Mouse (Mus musculus) C2C12 (cell line): Measurements from ENCODE around the gene Efhd2. TPM values are rescaled to one million over a fixed set of nuclear protein-coding genes. Genes with fewer than 3 reads are reported as not detected.

Experiments
- H3K27me3 ChIP-seq: one replicate; pipeline ENCODE4 v1.6.1; 2011; ENCODE audit not compliant: control insufficient read depth, insufficient read depth, insufficient read length
- H3K36me3 ChIP-seq: one replicate; pipeline ENCODE4 v1.6.1; 2011; ENCODE audit not compliant: control insufficient read depth, insufficient read depth
- H3K4me3 ChIP-seq: one replicate; pipeline ENCODE4 v1.5.1; 2011; ENCODE audit warnings: mild to moderate bottlenecking, control low read depth; ENCODE audit not compliant: poor library complexity, insufficient read depth, severe bottlenecking
- H3K79me2 ChIP-seq: one replicate; pipeline ENCODE4 v1.6.1; 2011; ENCODE audit not compliant: control insufficient read depth, insufficient read depth
- H3K79me3 ChIP-seq: one replicate; pipeline ENCODE4 v1.6.1; 2011; ENCODE audit warnings: low read depth, control low read depth
- H3ac ChIP-seq: one replicate; pipeline ENCODE3; 2011; ENCODE audit warnings: low read depth; ENCODE audit not compliant: control insufficient read depth, insufficient read length
- CEBPB ChIP-seq: IDR thresholded peaks from one replicate; pipeline ENCODE4 v1.6.1; 2011; ENCODE audit warnings: low read depth, mild to moderate bottlenecking, control low read depth, moderate library complexity
- CTCF ChIP-seq: IDR thresholded peaks from one replicate; pipeline ENCODE4 v1.5.1; 2011; ENCODE audit not compliant: control insufficient read depth, insufficient read depth, insufficient read length
- FOSL1 ChIP-seq: IDR thresholded peaks from one replicate; pipeline ENCODE4 v1.8.0; 2011; ENCODE audit warnings: mild to moderate bottlenecking, low read length; ENCODE audit not compliant: poor library complexity, insufficient read depth, severe bottlenecking
- MAX ChIP-seq: IDR thresholded peaks from one replicate; pipeline ENCODE4 v1.6.1; 2011; ENCODE audit warnings: mild to moderate bottlenecking, control low read depth
- MYOD1 ChIP-seq: IDR thresholded peaks from one replicate; pipeline ENCODE4 v1.6.1; 2011; ENCODE audit warnings: low read depth; ENCODE audit not compliant: control insufficient read depth, insufficient read length
- MYOG ChIP-seq: IDR thresholded peaks from one replicate; pipeline ENCODE4 v1.6.1; 2011; ENCODE audit not compliant: control insufficient read depth, insufficient read length; ENCODE audit errors: extremely low read depth
- USF1 ChIP-seq: IDR thresholded peaks from one replicate; pipeline ENCODE4 v1.6.1; 2011; ENCODE audit warnings: low read depth, mild to moderate bottlenecking, control low read depth, moderate library complexity
- polyA plus RNA-seq: library from polyadenylated mRNA; unstranded; fragments of >200 nt; fragmentation: generic; extraction: Trizol; gene quantifications from one replicate; pipeline ENCODE4 v1.2.1, GENCODE M21; 2012; ENCODE audit warnings: missing spikeins

Gene Efhd2
- polyA plus RNA-seq, 1 experiment: 45.1 TPM

GRCm38 (mm10) chr4:141845999-141846398 lies 28.7 kb downstream of the Efhd2 start, which contains the start of gene Ctrc:
Gene Ctrc, minus strand, starts transcription at chr4:141846359.
- Histone ChIP-seq H3K79me3 (no peaks in the 10 kb centered on the region), H3K27me3 (peaks cover 15% of the 10 kb centered on the region), H3K36me3 (no peaks in the 10 kb centered on the region), H3ac (no peak within 1 kb of the TSS), H3K79me2 (no peaks in the 10 kb centered on the region), H3K4me3 (no peak within 1 kb of the TSS)
- TF ChIP-seq MYOD1 (no peak), MAX (no peak), CTCF (no peak), CEBPB (no peak), USF1 (no peak), MYOG (no peak)

DNA sequence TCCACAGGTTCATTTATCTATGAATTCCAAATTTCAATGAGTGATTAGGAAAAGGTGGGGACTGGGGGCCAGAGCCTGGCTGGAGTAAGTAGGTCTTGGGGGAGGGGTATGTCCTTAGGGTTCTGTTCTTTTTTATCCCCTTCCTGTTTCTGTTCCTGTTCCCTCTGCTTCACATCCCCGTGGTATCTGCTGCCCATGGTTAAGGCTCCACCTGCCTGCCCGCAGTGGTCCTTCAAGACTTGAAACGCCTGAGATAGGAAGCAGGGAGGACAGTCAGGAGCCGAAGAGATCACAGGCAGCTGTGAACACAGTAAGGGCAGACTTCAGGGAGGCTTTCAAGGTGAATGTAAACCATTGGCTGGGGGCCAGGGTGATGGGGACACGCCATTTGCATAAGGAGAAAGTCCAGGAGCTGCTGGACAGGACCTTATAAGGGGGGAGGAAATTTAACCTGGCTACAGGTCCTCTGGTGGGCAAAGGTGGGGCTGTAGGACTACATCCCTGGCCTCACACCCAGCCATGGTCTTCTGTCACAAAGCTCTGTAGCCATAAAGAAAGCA lies 40.1 kb downstream of the Efhd2 start:
- Histone ChIP-seq H3K79me2 (no peaks in the 10 kb centered on the region), H3K79me3 (no peaks in the 10 kb centered on the region)
- no peak for TF ChIP-seq CEBPB
- TF ChIP-seq MAX: no peak
- no peak for TF ChIP-seq USF1
- TF ChIP-seq MYOD1: no peak

GRCm38 (mm10) chr4:141833911-141834310 lies 40.8 kb downstream of the Efhd2 start:
- H3K79me3 ChIP-seq: no peaks in the 10 kb centered on the region
- no peak overlapping the region for H3K4me3 ChIP-seq
- H3ac ChIP-seq: no peak overlapping the region
- H3K27me3 ChIP-seq: no peaks in the 10 kb centered on the region
- H3K79me2 ChIP-seq: no peaks in the 10 kb centered on the region
- TF ChIP-seq MAX: no peak
- TF ChIP-seq MYOG: no peak
- TF ChIP-seq USF1: no peak
- no peak for TF ChIP-seq CTCF
- no peak for TF ChIP-seq FOSL1
- TF ChIP-seq MYOD1: no peak
- TF ChIP-seq CEBPB: no peak
- H3K36me3 ChIP-seq: no peaks in the 10 kb centered on the region

More for the DNA sequence above, 40.1 kb downstream of the Efhd2 start:
- no peaks in the 10 kb centered on the region for H3K27me3 ChIP-seq
- no peak overlapping the region for H3ac ChIP-seq
- no peak overlapping the region for H3K4me3 ChIP-seq
- H3K36me3 ChIP-seq: no peaks in the 10 kb centered on the region

DNA sequence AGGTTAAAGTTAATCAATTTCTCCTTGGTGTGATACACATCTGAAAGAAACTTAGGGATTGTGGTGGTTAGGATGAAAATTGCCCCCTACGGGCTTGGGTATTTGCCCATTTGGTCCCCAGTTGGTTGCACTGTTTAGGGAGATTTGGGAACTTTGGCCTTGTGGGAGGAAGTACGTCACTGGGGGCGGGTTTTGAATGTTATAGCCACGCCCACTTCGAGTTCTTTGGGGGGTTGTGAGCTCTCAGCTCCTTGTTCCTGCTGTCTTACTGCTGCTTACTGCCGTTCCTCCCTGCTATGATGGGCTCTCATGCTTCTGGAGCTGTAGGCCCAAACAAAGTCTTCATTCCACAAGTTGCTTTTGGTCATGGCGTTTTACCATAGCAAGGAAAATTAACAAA lies 43.4 kb downstream of the Efhd2 start:
- Histone ChIP-seq H3K4me3 (no peak overlapping the region), H3K79me3 (no peaks in the 10 kb centered on the region), H3K79me2 (no peaks in the 10 kb centered on the region), H3ac (no peak overlapping the region), H3K36me3 (no peaks in the 10 kb centered on the region), H3K27me3 (no peaks in the 10 kb centered on the region)
- TF ChIP-seq MAX (no peak), CTCF (no peak), MYOG (no peak), CEBPB (no peak), MYOD1 (no peak), USF1 (no peak), FOSL1 (no peak)

GRCm38 (mm10) chr4:141830381-141830780 lies 44.3 kb downstream of the Efhd2 start:
- no peaks in the 10 kb centered on the region for H3K79me2 ChIP-seq
- H3K4me3 ChIP-seq: no peak overlapping the region
- TF ChIP-seq CEBPB (no peak), USF1 (no peak), FOSL1 (no peak), MYOG (no peak), MYOD1 (no peak), CTCF (no peak), MAX (no peak)
- H3K27me3 ChIP-seq: no peaks in the 10 kb centered on the region
- no peak overlapping the region for H3ac ChIP-seq
- no peaks in the 10 kb centered on the region for H3K79me3 ChIP-seq
- no peaks in the 10 kb centered on the region for H3K36me3 ChIP-seq

DNA sequence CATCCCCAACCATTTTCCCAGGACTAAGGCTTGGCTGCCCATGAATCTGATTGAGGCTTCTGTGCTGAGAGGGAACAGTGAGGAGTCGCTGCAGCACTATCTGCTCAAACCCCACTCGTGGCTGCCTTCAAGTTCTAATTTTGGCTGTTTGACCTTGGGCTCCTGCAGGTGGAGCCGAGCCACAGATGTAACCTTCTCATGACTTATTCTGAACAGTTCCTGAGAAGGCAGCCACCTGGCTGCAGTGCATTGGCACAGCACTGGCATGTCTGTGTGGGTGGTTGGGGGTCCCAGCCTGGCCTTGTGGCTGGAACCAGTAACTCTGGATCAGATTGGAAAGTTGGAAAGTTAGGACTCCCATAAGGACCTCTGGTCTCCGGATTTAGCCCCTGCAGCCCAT lies 46.5 kb downstream of the Efhd2 start:
- Histone ChIP-seq H3K79me3 (no peaks in the 10 kb centered on the region), H3K79me2 (no peaks in the 10 kb centered on the region), H3K27me3 (no peaks in the 10 kb centered on the region), H3K4me3 (no peak overlapping the region), H3ac (no peak overlapping the region), H3K36me3 (no peaks in the 10 kb centered on the region)
- TF ChIP-seq MAX (no peak), CEBPB (no peak), MYOG (no peak), USF1 (no peak), FOSL1 (no peak), CTCF (no peak), MYOD1 (no peak)
